Mouse (Mus musculus) spleen, adult 18-20 months (tissue): ENCODE results near the gene Vmn1r199.
"Not testable (repeated sequence)": the region's sequence is repeated elsewhere in the genome, so short reads cannot be mapped to it uniquely, and the experiment has no call there.

Experiments
- DNase-seq, 2 experiments: peaks; one replicate each; pipeline ENCODE4 v3.0.0; 2022; ENCODE audit warnings: mixed read lengths in 2 of 2

Gene Vmn1r199

GRCm38 (mm10) chr13:22379518-22379917 is at the start of gene Vmn1r199:
Gene Vmn1r199 (plus strand): TSS chr13:22379818.
- no peak for DNase-seq

- no peak for DNase-seq
These were observed 46.3 kb upstream of the Vmn1r199 start for GRCm38 (mm10) chr13:22333269-22333668.

- DNase-seq: no peak
These were observed 44.1 kb upstream of the Vmn1r199 start for GRCm38 (mm10) chr13:22335565-22335964.

GRCm38 (mm10) chr13:22350064-22350463 is 29.6 kb upstream of the Vmn1r199 start, which contains the start of gene Vmn1r198:
Gene Vmn1r198 (plus strand): TSS chr13:22350364.
- DNase-seq: no peak

GRCm38 (mm10) chr13:22350813-22351212 is 28.8 kb upstream of the Vmn1r199 start:
- no peak for DNase-seq

- not testable (repeated sequence) for DNase-seq
These were observed 1.5 kb downstream of the Vmn1r199 start for GRCm38 (mm10) chr13:22381128-22381527.

GRCm38 (mm10) chr13:22383401-22383800 is 3.8 kb downstream of the Vmn1r199 start:
- no peak for DNase-seq

- no peak for DNase-seq
These were observed 7.4 kb downstream of the Vmn1r199 start for GRCm38 (mm10) chr13:22387050-22387449.

GRCm38 (mm10) chr13:22390073-22390472 is 10.5 kb downstream of the Vmn1r199 start, which contains the start of gene Vmn1r200:
Gene Vmn1r200 (plus strand): TSS chr13:22390373.
- DNase-seq: no peak

GRCm38 (mm10) chr13:22402978-22403377 is 23.4 kb downstream of the Vmn1r199 start:
- DNase-seq: no peak
